Mouse (Mus musculus): ENCODE results near the gene Defb29. TPM values are rescaled to one million over a fixed set of nuclear protein-coding genes. Genes with fewer than 3 reads are reported as not detected.

The Defb29 gene
- polyA plus RNA-seq, 1 experiment from 2014 or later, result not detected

GRCm38 (mm10) chr2:152493151-152493550, 46.7 kb downstream of the Defb29 start:
- ATAC-seq (ENCODE audit: low FRiP score), result no peak
- no peaks in the 10 kb centered on the region for H3K36me3 ChIP-seq (replicated peaks)
- H3K9ac ChIP-seq, result no peak overlapping the region
- no peaks in the 10 kb centered on the region for H3K27me3 ChIP-seq
- no peak overlapping the region for H3K27ac ChIP-seq
- 72% methylated on average over 6 of the region's 6 CpGs for WGBS
- H3K4me3 ChIP-seq (replicated peaks), result no peak overlapping the region
- no peak overlapping the region for H3K4me2 ChIP-seq
- no peaks in the 10 kb centered on the region for H3K9me3 ChIP-seq
- no peaks in the 10 kb centered on the region for H3K4me1 ChIP-seq

GRCm38 (mm10) chr2:152490038-152490437, 49.9 kb downstream of the Defb29 start, which contains the start of gene Defb22:
Defb22 (minus strand) TSS chr2:152490138.
- Histone ChIP-seq H3K4me1 (no peaks in the 10 kb centered on the region), H3K27ac (no peak within 1 kb of the TSS), H3K4me3 (replicated peaks) (no peak within 1 kb of the TSS), H3K9me3 (no peaks in the 10 kb centered on the region), H3K36me3 (replicated peaks) (no peaks in the 10 kb centered on the region), H3K9ac (no peak within 1 kb of the TSS), H3K27me3 (no peaks in the 10 kb centered on the region), H3K4me2 (no peak within 1 kb of the TSS)
- ATAC-seq (ENCODE audit: low FRiP score), result no peak

Other genes starting within 250 kb of the Defb29 start
- 32.3 and 34.8 TPM in 2 replicates for gene Tbc1d20, start 246.3 kb downstream of the Defb29 start, polyA plus RNA-seq (2016; fragmentation: Nextera tagmentation; extraction: Ambion mirVana)
- gene Rbck1, start 207.4 kb downstream of the Defb29 start, polyA plus RNA-seq (2016; fragmentation: Nextera tagmentation; extraction: Ambion mirVana), result 93.1 and 98.4 TPM in 2 replicates
- gene Trib3, start 196.1 kb downstream of the Defb29 start, polyA plus RNA-seq (2016; fragmentation: Nextera tagmentation; extraction: Ambion mirVana), result 1.6 and 2.8 TPM in 2 replicates
- 11.1 and 12.4 TPM in 2 replicates for gene Nrsn2, start 163.5 kb downstream of the Defb29 start, polyA plus RNA-seq (2016; fragmentation: Nextera tagmentation; extraction: Ambion mirVana)
- 16.3 and 19.3 TPM in 2 replicates for gene Sox12, start 142.0 kb downstream of the Defb29 start, polyA plus RNA-seq (2016; fragmentation: Nextera tagmentation; extraction: Ambion mirVana)
- 55.2 and 55.9 TPM in 2 replicates for gene Zcchc3, start 125.1 kb downstream of the Defb29 start, polyA plus RNA-seq (2016; fragmentation: Nextera tagmentation; extraction: Ambion mirVana)
- gene 6820408C15Rik, start 124.5 kb downstream of the Defb29 start, polyA plus RNA-seq (2016; fragmentation: Nextera tagmentation; extraction: Ambion mirVana), result 1.2 and 1.7 TPM in 2 replicates
- gene Defb23, start 75.5 kb downstream of the Defb29 start, polyA plus RNA-seq (2016; fragmentation: Nextera tagmentation; extraction: Ambion mirVana), result not detected in 2 replicates
- gene Defb20, start 63.0 kb downstream of the Defb29 start, polyA plus RNA-seq (2016; fragmentation: Nextera tagmentation; extraction: Ambion mirVana), result not detected in 2 replicates
- gene Defb22, start 50.0 kb downstream of the Defb29 start, polyA plus RNA-seq (2016; fragmentation: Nextera tagmentation; extraction: Ambion mirVana), result not detected in 2 replicates
- not detected in 2 replicates for gene Defb26, start 28.4 kb downstream of the Defb29 start, polyA plus RNA-seq (2016; fragmentation: Nextera tagmentation; extraction: Ambion mirVana)
- gene Defb28, start 21.8 kb downstream of the Defb29 start, polyA plus RNA-seq (2016; fragmentation: Nextera tagmentation; extraction: Ambion mirVana), result not detected in 2 replicates
- gene Gm17416, start 29.2 kb upstream of the Defb29 start, polyA plus RNA-seq (2016; fragmentation: Nextera tagmentation; extraction: Ambion mirVana), result not detected in 2 replicates
- not detected in 2 replicates for gene Defb21, start 32.6 kb upstream of the Defb29 start, polyA plus RNA-seq (2016; fragmentation: Nextera tagmentation; extraction: Ambion mirVana)
- gene Defb19, start 40.2 kb upstream of the Defb29 start, polyA plus RNA-seq (2016; fragmentation: Nextera tagmentation; extraction: Ambion mirVana), result not detected in 2 replicates
- gene Defb45, start 59.3 kb upstream of the Defb29 start, polyA plus RNA-seq (2016; fragmentation: Nextera tagmentation; extraction: Ambion mirVana), result not detected in 2 replicates
- gene Defb36, start 64.2 kb upstream of the Defb29 start, polyA plus RNA-seq (2016; fragmentation: Nextera tagmentation; extraction: Ambion mirVana), result not detected in 2 replicates
- gene Defb25, start 83.0 kb upstream of the Defb29 start, polyA plus RNA-seq (2016; fragmentation: Nextera tagmentation; extraction: Ambion mirVana), result not detected in 2 replicates
- 0.26 and 0.38 TPM in 2 replicates for gene Rem1, start 86.9 kb upstream of the Defb29 start, polyA plus RNA-seq (2016; fragmentation: Nextera tagmentation; extraction: Ambion mirVana)
- 128 and 131 TPM in 2 replicates for gene H13, start 129.4 kb upstream of the Defb29 start, polyA plus RNA-seq (2016; fragmentation: Nextera tagmentation; extraction: Ambion mirVana)
- 39.5 and 41.2 TPM in 2 replicates for gene Mcts2, start 146.9 kb upstream of the Defb29 start, polyA plus RNA-seq (2016; fragmentation: Nextera tagmentation; extraction: Ambion mirVana)
- gene Id1, start 196.2 kb upstream of the Defb29 start, polyA plus RNA-seq (2016; fragmentation: Nextera tagmentation; extraction: Ambion mirVana), result 37.9 and 48.5 TPM in 2 replicates
- gene Cox4i2, start 214.1 kb upstream of the Defb29 start, polyA plus RNA-seq (2016; fragmentation: Nextera tagmentation; extraction: Ambion mirVana), result 3.1 and 3.6 TPM in 2 replicates

Data from forebrain, embryonic 12.5 days (tissue).